Mouse (Mus musculus): Measurements from ENCODE around the gene Plpp2.

Plpp2 gene

GRCm38 (mm10) chr10:79533126-79533911 is at the start of gene Plpp2:
TSS of gene Plpp2 (minus strand) at chr10:79533796.
- CTCF ChIA-PET = no interaction called here

DNA sequence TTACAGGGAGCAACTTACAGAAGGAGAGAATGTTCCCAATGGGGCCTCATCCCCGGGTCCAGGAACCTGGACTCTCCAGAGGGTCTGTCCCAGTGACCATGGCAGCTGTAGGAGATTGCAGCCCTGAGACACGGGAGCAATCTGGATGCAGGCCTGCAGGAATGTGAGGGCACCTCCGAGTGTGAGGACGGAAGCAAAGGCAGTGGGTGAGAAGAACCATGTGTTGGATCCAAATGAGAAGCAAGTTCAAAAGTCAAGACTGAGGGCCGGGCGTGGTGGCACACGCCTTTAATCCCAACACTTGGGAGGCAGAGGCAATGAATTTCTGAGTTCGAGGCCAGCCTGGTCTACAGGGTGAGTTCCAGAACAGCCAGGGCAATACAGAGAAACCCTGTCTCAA is 47.9 kb upstream of the Plpp2 start:
- CTCF ChIA-PET = interaction anchor here (0.5 kb wide), 1 partner anchor 27 kb away, joined by 3 read pairs; no protein-coding TSS in a partner anchor

DNA sequence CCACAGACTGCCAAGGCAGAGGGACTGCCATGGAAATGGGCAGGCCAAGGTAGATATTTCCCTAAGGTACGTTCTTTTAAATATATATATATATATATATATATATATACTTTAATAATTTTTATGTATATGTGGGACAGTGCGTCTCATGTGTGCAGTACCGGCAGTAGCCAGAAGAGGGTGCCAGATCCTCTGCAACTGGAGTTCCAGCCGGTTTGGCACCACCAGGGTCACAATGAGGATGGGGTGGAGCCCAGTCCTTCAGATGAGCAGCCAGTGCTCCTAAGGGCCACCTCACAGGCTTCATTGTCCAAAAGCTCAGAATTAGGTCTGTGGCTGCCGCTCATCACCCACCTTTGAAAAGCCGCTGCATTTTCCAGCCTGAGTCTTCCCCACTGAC is 47.2 kb upstream of the Plpp2 start:
- CTCF ChIA-PET = interaction anchor here (0.5 to 0.8 kb wide), 2 partner anchors 28 to 1607 kb away, joined by 3 read pairs; no protein-coding TSS in a partner anchor

DNA sequence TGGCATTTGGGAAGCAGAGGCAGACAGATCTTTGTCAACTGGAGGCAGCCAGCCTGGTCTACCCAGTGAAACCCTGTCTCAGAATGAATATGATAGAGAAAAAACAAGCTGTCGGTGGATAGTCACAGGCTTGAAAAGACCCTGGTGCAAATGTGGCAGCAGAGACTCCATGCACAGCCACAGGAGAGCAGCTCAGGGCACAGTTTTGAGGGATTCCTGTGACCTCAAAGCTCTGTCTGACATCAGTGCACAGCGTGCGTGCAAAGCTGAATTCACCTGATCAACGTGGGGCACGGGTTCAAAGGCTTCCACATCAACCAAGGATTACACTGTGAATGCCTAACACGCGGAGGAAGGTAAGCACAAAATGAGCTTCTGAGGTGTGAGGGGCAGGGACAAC is 46.8 kb upstream of the Plpp2 start:
- CTCF ChIA-PET = interaction anchor here (0.8 kb wide), 1 partner anchor 1607 kb away, joined by 3 read pairs; no protein-coding TSS in a partner anchor

- CTCF ChIA-PET = no interaction called here
These were observed 46.2 kb upstream of the Plpp2 start for GRCm38 (mm10) chr10:79579781-79580180.

GRCm38 (mm10) chr10:79578891-79579290 is 45.3 kb upstream of the Plpp2 start:
- CTCF ChIA-PET = no interaction called here

- CTCF ChIA-PET = no interaction called here
These were observed 44.7 kb upstream of the Plpp2 start for GRCm38 (mm10) chr10:79578276-79578675.

DNA sequence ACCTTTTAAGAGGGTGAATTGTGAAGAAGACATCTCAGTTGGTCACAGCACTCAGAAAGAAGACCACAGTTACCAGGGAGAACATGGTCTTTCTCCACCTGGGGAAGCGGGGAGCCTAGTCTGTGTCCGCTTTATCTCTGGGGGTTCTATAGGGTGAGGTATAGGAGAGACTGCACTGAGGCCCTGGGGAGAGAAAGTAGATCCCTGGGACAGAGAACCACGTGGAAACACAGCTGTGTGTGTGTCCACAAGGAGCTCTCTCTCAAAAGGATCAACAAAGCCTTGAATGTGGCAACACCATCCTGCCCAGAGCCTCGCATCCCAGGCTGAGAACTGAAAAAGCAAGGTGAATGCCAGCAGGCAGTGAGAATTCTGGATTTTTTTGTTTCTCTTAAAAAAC is 43.8 kb upstream of the Plpp2 start:
- CTCF ChIA-PET = no interaction called here

DNA sequence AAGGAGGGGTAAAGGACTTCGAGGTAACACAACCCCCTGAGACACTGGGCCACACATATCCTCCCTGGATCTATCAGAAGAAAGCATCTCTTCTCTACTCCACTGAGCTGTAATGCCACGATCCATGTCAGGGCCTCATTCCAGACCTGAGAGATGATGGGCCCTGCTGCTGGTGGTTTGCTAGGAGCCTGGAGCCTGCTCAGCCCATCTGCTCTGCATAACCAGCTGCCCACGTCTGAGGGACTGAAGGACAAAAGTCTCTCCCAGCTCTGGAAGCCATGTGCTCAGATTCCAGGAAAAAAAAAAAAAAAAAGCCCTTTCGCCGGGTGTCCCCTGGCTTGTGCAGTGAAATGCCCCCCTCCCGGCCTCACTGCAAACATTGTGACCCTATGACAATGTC is 42.2 kb upstream of the Plpp2 start:
- CTCF ChIA-PET = no interaction called here

DNA sequence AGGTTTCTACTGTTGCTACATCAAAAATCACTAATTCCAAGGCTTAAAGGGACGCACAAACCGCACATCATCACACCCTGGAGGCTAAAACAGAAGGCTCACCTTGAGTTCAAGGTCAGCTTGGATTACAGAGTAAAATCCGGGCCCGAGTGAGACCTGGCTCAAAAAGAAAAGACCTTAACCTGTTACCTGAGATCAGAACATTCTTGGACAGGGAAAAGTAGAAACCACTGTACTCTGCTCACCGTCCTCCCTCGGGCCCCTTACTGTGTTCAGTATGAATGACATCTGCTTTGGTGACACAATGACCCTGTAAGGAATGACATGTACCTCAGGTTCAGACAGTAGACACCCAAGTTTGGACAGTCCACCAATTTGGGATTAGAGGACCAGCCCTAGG is 41.2 kb upstream of the Plpp2 start:
- CTCF ChIA-PET = no interaction called here

- CTCF ChIA-PET = no interaction called here
These were observed 40.8 kb upstream of the Plpp2 start for GRCm38 (mm10) chr10:79574350-79574749.

- CTCF ChIA-PET = no interaction called here
These were observed 40.0 kb upstream of the Plpp2 start for GRCm38 (mm10) chr10:79573611-79574010.

GRCm38 (mm10) chr10:79571314-79571713 is 37.7 kb upstream of the Plpp2 start:
- CTCF ChIA-PET = no interaction called here

GRCm38 (mm10) chr10:79569921-79570320 is 36.3 kb upstream of the Plpp2 start:
- CTCF ChIA-PET = no interaction called here

GRCm38 (mm10) chr10:79559716-79560115 is 26.1 kb upstream of the Plpp2 start:
- CTCF ChIA-PET = no interaction called here

DNA sequence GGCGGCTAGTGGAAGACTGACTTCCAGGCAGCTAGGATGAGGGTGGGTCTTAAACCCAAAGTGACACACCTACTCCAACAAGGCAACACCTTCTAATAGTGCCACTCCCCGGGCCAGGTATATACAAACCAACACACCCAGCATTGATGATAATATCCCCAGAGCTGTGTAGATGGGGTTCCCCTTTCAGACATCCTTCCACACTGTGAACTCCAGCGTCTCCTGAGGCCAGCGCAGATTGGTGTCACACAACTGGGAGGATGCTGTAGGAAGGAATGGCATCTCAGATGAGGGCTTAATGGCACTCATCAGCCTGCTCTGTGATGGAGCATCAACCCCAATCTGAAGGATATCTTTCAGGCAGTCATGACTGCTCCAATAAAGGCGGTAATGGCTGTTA is 23.9 kb upstream of the Plpp2 start:
- CTCF ChIA-PET = no interaction called here

- CTCF ChIA-PET = no interaction called here
These were observed 23.4 kb upstream of the Plpp2 start for GRCm38 (mm10) chr10:79556951-79557350.

GRCm38 (mm10) chr10:79555238-79555724 is 21.7 kb upstream of the Plpp2 start:
- CTCF ChIA-PET = no interaction called here

DNA sequence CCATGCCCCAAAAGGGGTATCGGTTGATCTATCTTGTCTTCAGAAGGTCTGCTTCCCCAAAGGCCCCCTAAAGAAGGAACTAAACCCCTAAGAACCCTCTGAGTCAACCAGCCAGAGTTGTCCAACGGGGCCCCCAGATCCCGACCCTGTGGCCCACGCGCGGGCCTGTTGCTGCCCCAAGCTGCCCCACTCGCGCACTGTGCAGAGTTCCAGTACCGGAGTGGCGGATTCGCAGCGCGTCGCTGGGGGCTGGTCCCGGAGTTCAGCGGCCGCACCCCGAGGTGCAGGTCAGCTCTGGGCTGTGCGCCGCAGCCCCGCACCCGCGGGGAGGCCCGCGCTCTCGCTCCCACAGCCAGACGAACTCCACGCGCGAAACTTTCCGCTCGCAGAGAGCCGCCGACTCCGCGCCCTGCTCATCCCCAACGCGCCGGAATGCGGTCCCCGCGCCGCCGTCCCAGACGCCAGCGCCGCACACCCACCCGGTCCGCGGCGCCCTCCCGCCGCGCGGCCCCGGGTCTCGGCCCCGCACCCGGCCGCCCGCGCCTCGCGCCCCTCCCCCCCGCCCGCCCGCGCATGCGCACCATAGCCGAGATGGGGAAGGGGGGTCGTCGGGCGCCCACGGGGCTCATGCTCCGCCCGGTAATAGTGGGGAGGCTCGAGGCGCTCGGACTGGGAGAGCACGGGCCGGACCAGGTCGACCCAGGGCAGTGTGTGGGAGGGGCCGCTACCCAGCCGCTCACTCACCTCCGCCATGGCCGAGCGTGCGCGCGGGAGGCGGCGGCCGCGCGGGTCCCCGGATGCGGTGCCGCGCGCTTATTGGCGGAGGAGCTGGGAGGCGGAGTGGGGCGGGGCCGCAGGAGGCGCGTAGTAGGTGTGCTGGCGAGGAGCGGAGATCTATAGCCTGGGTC is 21.0 kb upstream of the Plpp2 start, which contains the start of gene Mier2:
Mier2 (minus strand) TSS at position 870 of the 908 bp plus-strand sequence.
- CTCF ChIA-PET = no interaction called here

DNA sequence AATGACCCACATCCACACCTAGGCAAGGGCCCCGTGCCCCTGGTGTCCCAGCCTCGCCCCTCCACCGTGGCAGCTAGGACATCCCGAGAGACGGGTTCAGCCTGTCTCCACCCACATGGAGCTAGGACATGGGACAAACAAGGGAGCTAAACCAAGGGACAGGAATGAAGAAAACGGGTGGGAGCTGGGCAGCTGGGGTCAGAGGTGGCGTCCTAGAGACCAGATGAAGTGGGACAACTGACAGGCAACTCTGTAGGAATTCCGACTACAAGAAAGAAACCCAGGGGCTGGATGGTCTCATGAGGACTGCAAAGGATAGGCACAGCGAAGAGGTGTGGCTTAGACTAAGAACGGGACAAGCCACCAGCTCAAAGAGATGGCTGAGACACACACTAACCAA is 20.1 kb upstream of the Plpp2 start:
- CTCF ChIA-PET = no interaction called here

DNA sequence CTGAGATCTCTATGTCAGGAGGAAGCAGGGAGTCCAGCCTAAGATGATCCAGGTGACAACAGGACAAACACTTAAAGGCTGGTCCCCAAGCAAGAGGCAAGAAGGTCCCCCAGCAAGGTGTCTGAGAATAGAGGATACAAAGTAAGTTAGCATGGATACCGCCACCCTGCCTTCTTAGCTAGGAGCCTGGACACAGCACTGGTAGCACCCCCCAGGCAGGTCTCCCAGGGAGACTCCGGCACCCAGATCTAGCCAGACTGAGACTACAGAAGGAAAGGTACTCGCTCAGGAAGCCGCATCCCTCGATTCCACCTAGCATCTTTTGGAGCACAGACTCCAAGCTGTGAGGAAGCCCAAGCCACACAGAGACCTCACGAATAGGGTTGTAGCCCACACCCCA is 19.6 kb upstream of the Plpp2 start:
- CTCF ChIA-PET = no interaction called here

DNA sequence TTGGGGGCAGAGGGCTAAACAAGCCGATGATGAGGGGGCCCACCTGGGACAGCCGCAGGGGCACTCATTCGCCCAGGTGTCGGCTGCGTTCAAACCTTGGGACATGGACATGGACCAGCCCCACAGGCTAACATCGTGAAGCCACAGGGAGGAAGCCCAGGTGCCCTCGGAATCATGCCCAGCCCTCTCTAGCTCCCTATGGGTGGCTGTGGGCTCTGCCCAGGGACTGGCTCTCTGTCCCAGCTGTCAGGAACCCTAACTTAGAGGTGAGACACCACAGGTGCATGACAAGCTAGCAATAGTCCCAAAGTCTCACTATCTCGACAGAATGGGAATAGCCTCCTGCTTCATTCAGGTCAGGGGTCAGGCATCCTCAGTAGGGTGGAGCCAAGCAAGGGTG is 18.9 kb upstream of the Plpp2 start:
- CTCF ChIA-PET = no interaction called here

DNA sequence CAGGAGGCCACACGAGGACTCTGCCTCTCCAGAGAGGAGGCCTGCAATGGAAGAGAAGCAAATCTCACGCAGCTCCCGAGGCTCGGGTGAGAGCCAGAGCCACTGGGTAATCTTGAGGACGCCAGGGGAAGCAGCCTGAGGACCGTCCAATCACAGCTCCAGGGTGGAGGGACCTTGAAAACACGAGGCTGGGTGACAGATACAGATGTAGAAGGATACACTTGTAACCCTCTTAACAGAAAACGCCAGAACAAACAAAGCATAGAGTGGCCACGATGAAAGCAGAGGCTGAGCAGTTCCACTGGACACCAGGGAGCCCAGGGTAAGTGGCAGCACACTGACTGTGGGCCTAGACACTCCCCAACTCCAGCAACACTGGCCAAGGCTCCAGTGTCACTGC is 16.8 kb upstream of the Plpp2 start:
- CTCF ChIA-PET = no interaction called here

All from spleen, embryonic (tissue).